Mouse (Mus musculus) midbrain, embryonic 11.5 days (tissue): ENCODE data around the gene Cd247. TPM values are rescaled to one million over a fixed set of nuclear protein-coding genes. Genes with fewer than 3 reads are reported as not detected.

Source experiments
- ATAC-seq: fragments of 200-750 bp; cut with Nextera tagmentation; 2 replicates; pipeline ENCODE4 v1.8.0; 2017; ENCODE audit warnings: moderate TSS enrichment, moderate library complexity; ENCODE audit not compliant: low FRiP score
- DNase-seq: peaks from one replicate; pipeline ENCODE4 v3.0.0; 2015; ENCODE audit warnings: low spot score; ENCODE audit errors: missing footprints
- H3K27ac ChIP-seq: fragments of 300-500 bp; sonication (generic); 2 replicates; pipeline ENCODE4 v1.5.1; 2014; ENCODE audit warnings: low read depth, low read length
- H3K27me3 ChIP-seq: fragments of 300-500 bp; sonication (generic); 2 replicates; pipeline ENCODE4 v1.6.1; 2014; ENCODE audit warnings: mild to moderate bottlenecking, low read length, moderate library complexity, mixed read lengths; ENCODE audit not compliant: control insufficient read depth, insufficient read depth
- H3K36me3 ChIP-seq: fragments of 300-500 bp; sonication (generic); 2 replicates; pipeline ENCODE4 v1.6.1; 2014; ENCODE audit warnings: mild to moderate bottlenecking, low read length, moderate library complexity, mixed read lengths; ENCODE audit not compliant: control insufficient read depth, insufficient read depth
- H3K4me1 ChIP-seq: fragments of 300-500 bp; sonication (generic); 2 replicates; pipeline ENCODE4 v1.6.1; 2014; ENCODE audit warnings: low read length; ENCODE audit not compliant: control insufficient read depth, insufficient read depth
- H3K4me2 ChIP-seq: fragments of 300-500 bp; sonication (generic); 2 replicates; pipeline ENCODE4 v1.6.1; 2014; ENCODE audit warnings: mild to moderate bottlenecking, moderate library complexity
- H3K4me3 ChIP-seq: fragments of 300-500 bp; sonication (generic); 2 replicates; pipeline ENCODE4 v1.5.1; 2014; ENCODE audit warnings: low read depth, low read length
- H3K9ac ChIP-seq: fragments of 300-500 bp; sonication (generic); 2 replicates; pipeline ENCODE4 v1.6.1; 2014; ENCODE audit warnings: low read length
- H3K9me3 ChIP-seq: fragments of 300-500 bp; sonication (generic); 2 replicates; pipeline ENCODE4 v1.6.1; 2016; ENCODE audit warnings: low read length; ENCODE audit not compliant: control insufficient read depth
- WGBS: fragments of 180-500 bp; shearing (Covaris S2); extraction: QIAGEN DNeasy Blood & Tissue Kit; methylation state at CpG from one replicate; pipeline ENCODE4 v1.1.7; 2014; 5-methylcytosine and 5-hydroxymethylcytosine counted together
- polyA plus RNA-seq: library from polyadenylated mRNA; unstranded; fragments of >200 nt; fragmentation: Nextera tagmentation; extraction: Ambion mirVana; gene quantifications from 2 replicates; pipeline ENCODE4 v1.2.1, GENCODE M21; 2014

Cd247 gene
- polyA plus RNA-seq, 1 experiment from 2014 or later: 2.0 TPM

DNA sequence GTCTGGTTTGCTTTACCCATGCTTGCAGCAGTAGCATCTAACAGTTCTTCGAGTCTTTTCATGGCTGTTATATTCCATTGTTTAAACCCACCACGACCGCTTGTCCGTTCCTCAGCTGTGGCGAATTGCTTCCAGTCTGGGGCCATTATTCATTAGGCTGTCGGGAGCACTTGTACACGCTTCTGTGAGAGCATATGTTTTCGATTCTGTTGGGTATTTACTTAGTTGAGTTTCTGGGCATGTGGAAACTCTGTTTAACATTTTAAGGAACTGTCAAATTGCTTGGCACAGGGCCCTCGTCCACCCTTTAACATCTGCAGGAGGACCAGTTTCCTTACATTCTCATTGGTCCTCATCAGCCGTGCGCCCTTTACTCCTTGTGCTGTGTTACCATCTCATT is 2.2 kb upstream of the Cd247 start:
- Histone ChIP-seq H3K9ac (no peak overlapping the region), H3K27me3 (no peaks in the 10 kb centered on the region), H3K4me2 (no peak overlapping the region), H3K4me3 (no peak overlapping the region), H3K36me3 (no peaks in the 10 kb centered on the region), H3K4me1 (peaks cover 2% of the 10 kb centered on the region; the same call in 1 of the 2 replicates), H3K9me3 (no peaks in the 10 kb centered on the region), H3K27ac (no peak overlapping the region)
- WGBS: 57% methylated on average over 11 of the region's 11 CpGs
- DNase-seq: no peak
- no peak for ATAC-seq

DNA sequence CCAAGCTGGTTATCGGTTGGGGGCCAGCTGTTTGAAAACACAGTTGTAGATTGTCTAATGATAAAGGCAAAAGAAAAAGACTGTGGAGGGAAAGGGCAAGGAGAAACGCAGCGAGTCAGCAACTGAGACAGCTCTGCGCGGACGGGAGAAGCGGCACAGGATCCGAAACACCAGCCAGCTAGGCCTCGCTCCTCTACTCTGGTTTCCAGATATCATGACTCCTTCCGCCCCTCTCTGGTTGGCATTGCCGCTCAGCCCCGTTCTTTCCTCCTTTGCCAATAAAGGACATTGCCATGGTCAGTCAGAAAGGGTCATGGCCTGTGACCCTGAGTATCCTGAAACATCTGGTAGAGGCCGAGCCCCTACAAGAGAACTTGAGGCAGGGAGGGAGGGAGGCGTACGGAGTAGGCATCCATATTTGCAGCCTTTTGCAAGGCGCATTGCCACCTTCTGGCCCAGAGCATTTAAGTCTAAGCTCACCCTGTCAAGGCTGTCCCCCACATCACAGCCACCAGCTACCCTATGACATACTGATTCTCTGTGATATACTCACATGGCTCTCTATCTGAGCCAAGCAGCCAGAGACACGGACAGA is 682 bp downstream of the Cd247 start:
- Histone ChIP-seq H3K4me1 (peaks cover 2% of the 10 kb centered on the region; the same call in 1 of the 2 replicates), H3K9ac (no peak overlapping the region), H3K36me3 (no peaks in the 10 kb centered on the region), H3K4me3 (no peak overlapping the region), H3K9me3 (no peaks in the 10 kb centered on the region), H3K4me2 (no peak overlapping the region), H3K27ac (no peak overlapping the region), H3K27me3 (no peaks in the 10 kb centered on the region)
- WGBS: 81% methylated on average over 17 of the region's 17 CpGs
- ATAC-seq: no peak
- no peak for DNase-seq

DNA sequence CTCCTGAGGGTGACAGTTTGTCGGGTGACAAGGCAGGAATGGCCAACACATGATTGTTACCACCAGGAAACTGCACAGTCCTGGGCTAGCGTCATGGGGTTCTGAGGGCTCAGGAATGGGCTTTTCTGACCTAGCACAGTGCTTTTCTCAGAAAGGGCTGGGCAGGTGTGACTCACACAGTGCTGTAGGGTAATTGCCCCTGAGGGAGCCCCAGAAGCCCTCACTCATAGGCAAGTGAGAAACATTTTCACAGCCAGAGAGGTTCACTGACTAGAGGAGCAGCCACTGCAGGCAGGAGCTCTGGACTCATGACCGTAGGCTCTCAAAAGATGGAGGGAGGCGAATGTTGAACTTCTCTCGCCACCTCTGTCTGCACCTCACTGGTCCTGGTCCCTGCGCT is 1.5 kb downstream of the Cd247 start:
- H3K9me3 ChIP-seq: no peaks in the 10 kb centered on the region
- H3K4me1 ChIP-seq: peaks cover 2% of the 10 kb centered on the region; the same call in 1 of the 2 replicates
- no peaks in the 10 kb centered on the region for H3K27me3 ChIP-seq
- H3K36me3 ChIP-seq: no peaks in the 10 kb centered on the region
- 86% methylated on average over 6 of the region's 6 CpGs for WGBS
- H3K9ac ChIP-seq: no peak overlapping the region
- H3K4me3 ChIP-seq: no peak overlapping the region
- no peak overlapping the region for H3K27ac ChIP-seq
- H3K4me2 ChIP-seq: no peak overlapping the region
- ATAC-seq (no peak), DNase-seq (no peak)

DNA sequence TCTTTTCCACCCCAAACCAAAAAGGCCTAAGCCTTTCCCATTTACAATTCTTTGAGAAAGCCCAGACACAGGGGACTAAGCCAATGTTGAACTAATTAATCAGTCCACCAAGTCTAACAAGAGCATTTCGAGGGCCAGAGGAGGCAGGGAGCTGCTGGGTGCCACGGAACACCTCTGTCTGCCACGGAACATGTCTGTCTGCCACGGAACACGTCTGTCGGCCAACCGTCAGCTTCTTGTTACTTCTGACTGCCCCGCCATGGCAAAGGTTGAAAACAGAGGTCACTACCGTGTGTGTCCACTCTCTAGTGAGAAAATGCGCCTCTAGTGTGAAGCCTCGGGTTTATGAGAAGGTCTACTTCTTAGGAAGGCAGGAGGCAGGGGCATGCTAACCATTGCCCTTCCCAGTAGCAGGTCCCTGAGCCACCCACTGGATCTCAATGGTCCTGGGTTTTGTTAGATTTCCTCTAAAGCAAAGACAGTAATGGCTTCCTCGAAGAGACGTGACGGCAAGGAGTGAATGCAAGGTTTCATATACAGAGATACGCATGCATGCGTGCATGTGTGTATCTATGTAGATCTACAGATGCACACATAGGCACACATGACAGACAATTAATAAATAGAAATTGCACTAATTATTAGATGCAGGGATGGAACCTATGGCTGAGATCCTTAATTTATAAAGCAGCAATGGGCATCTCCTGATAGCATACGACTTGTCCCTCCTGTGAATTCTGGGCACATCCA is 2.2 kb downstream of the Cd247 start:
- H3K27ac ChIP-seq: no peak overlapping the region
- H3K9me3 ChIP-seq: no peaks in the 10 kb centered on the region
- peaks cover 2% of the 10 kb centered on the region; the same call in 1 of the 2 replicates for H3K4me1 ChIP-seq
- DNase-seq (no peak), ATAC-seq (no peak)
- H3K36me3 ChIP-seq: no peaks in the 10 kb centered on the region
- no peak overlapping the region for H3K4me2 ChIP-seq
- H3K4me3 ChIP-seq: no peak overlapping the region
- H3K27me3 ChIP-seq: no peaks in the 10 kb centered on the region
- no peak overlapping the region for H3K9ac ChIP-seq
- 92% methylated on average over 17 of the region's 17 CpGs for WGBS

DNA sequence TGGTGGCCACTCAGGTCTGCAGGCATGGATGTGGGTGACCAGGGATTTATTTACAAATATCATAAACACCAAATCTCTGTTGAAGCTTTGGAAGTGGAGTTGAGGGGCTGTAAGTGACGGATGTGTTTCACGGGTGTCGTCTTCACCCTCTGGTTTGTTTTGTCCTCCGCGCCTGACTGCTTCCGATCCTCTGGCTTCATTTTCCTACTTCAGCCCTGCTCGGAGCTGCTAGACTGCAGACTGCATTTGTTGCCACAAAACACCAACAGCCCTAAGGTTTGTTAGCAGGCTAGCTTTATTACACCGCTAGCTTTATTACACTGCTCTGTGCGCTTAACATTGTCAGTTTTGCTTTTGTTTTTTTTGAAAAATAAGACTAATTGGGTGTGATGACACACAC is 2.9 kb downstream of the Cd247 start:
- H3K9me3 ChIP-seq: no peaks in the 10 kb centered on the region
- H3K4me1 ChIP-seq: no peaks in the 10 kb centered on the region
- no peak overlapping the region for H3K4me3 ChIP-seq
- H3K9ac ChIP-seq: no peak overlapping the region
- DNase-seq: no peak
- no peak overlapping the region for H3K27ac ChIP-seq
- no peak for ATAC-seq
- no peaks in the 10 kb centered on the region for H3K36me3 ChIP-seq
- no peaks in the 10 kb centered on the region for H3K27me3 ChIP-seq
- H3K4me2 ChIP-seq: no peak overlapping the region
- WGBS: 84% methylated on average over 9 of the region's 9 CpGs

DNA sequence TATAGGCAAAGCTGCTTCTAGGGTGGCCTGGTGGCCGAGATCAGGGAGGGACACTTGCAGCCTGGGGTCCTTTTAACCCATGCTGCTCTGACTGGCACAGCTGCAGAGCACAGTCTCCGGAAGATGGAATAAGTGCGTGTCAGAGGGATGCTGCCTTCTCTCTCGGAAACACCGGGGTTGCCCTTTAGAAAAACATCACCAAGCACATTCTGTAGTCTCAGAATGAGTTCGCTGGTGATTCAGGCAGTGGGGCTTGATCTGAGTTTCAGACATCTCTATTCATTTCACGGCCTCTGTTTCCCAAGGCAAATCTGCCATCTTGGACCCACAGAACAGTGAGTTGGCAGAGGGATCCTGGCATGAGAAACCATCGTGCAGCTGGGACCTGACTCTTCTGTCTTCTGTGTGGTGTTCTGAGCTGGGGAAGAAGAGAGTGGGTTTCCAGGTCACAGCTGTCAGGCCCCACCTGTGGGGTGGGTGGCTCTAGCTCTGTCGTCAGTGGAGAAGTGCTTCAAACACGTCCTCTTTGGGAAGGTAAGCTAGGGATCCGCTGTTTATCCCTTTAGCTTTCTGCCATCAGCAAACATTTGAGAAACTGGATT is 13.3 kb downstream of the Cd247 start:
- H3K36me3 ChIP-seq: no peaks in the 10 kb centered on the region
- 74% methylated on average over 11 of the region's 11 CpGs for WGBS

DNA sequence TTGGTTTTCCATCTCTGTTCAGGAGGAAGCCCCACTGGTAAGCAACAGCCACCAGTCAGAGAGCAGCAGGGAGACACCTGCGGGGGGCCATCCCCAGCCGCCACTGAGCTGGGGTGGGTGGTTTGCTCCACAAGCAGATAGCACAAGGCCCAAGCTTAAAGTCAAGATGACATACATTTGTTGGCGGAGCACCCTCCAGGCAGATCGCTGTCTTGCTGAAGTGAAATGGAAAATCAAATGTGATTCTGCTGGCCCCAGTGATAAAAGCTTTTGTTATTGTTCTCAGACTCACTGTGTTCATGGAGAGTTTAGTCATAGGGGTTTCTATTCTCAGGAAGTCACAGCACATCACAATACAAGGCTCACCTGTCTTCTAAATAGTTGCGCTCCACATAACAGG is 14.6 kb downstream of the Cd247 start:
- no peak overlapping the region for H3K4me3 ChIP-seq
- H3K9ac ChIP-seq: no peak overlapping the region
- no peaks in the 10 kb centered on the region for H3K27me3 ChIP-seq
- H3K36me3 ChIP-seq: no peaks in the 10 kb centered on the region
- no peak overlapping the region for H3K4me2 ChIP-seq
- H3K27ac ChIP-seq: no peak overlapping the region
- peaks cover 2% of the 10 kb centered on the region; the same call in 1 of the 2 replicates for H3K9me3 ChIP-seq
- H3K4me1 ChIP-seq: no peaks in the 10 kb centered on the region
- WGBS: 85% methylated on average over 5 of the region's 5 CpGs
- no peak for DNase-seq
- no peak for ATAC-seq

More for the DNA sequence above, 13.3 kb downstream of the Cd247 start:
- H3K4me2 ChIP-seq: no peak overlapping the region
- no peak for ATAC-seq
- no peak overlapping the region for H3K4me3 ChIP-seq
- peaks cover 7% of the 10 kb centered on the region for H3K4me1 ChIP-seq
- H3K9me3 ChIP-seq: peaks cover 2% of the 10 kb centered on the region; the same call in 1 of the 2 replicates
- no peak overlapping the region for H3K27ac ChIP-seq
- H3K9ac ChIP-seq: no peak overlapping the region
- no peaks in the 10 kb centered on the region for H3K27me3 ChIP-seq
- no peak for DNase-seq

DNA sequence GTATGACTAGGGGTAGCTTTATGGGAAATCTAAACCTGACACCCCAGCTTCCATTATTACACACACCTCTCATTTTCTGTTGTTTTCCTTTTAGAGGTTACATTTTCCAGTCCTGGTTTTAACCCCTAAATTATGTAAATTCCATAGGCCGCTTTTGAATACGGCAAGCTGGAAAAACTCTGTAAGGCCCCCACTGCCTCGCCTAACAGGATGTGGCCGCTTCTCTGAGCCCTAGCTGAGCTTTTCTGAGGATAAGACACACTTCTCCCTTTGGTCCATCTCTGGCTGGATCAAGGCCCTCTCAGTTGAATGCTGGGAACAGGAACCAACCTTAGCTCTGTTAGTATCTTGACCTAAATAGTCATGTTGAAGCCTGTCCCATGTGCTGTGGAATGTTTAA is 15.7 kb downstream of the Cd247 start:
- no peaks in the 10 kb centered on the region for H3K36me3 ChIP-seq
- H3K9me3 ChIP-seq: peaks cover 2% of the 10 kb centered on the region; the same call in 1 of the 2 replicates
- no peaks in the 10 kb centered on the region for H3K4me1 ChIP-seq
- no peak overlapping the region for H3K4me2 ChIP-seq
- ATAC-seq (no peak), DNase-seq (no peak)
- no peak overlapping the region for H3K4me3 ChIP-seq
- no peak overlapping the region for H3K27ac ChIP-seq
- whole genome bisulfite sequencing: 95% methylated on average over 4 of the region's 4 CpGs
- H3K9ac ChIP-seq: no peak overlapping the region
- no peaks in the 10 kb centered on the region for H3K27me3 ChIP-seq

DNA sequence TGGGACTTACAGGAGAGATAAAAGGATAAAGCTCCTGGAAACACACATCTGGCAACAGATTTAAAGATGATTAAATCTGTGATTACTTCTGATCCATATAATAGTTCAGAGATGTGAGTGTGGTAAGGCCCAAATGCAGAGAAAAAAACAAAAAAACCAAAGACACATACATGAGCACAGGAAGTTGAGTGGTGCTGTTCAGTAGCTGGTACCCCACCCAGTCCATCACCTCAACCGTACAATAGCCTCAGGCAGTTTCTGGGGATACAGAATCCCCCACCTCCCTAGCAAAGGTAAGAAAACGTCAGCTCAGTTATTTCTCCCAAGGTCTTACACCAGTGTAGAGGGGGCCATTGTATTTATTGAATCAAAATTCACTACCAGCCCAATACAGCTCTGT is 22.2 kb downstream of the Cd247 start:
- Histone ChIP-seq H3K9ac (no peak overlapping the region), H3K4me2 (no peak overlapping the region), H3K27me3 (peaks cover 7% of the 10 kb centered on the region), H3K9me3 (no peaks in the 10 kb centered on the region), H3K36me3 (no peaks in the 10 kb centered on the region), H3K4me1 (peaks cover 25% of the 10 kb centered on the region), H3K27ac (no peak overlapping the region), H3K4me3 (no peak overlapping the region)
- no peak for ATAC-seq
- 88% methylated on average over 2 of the region's 2 CpGs for WGBS
- no peak for DNase-seq
